Mouse (Mus musculus) embryonic facial prominence, embryonic 14.5 days (tissue): ENCODE data around the gene Xrcc3. TPM values are rescaled to one million over a fixed set of nuclear protein-coding genes. Genes with fewer than 3 reads are reported as not detected.

Source experiments
- ATAC-seq: fragments of 200-750 bp; cut with Nextera tagmentation; 2 replicates; pipeline ENCODE4 v1.8.0; 2017; ENCODE audit warnings: low read depth, moderate number of reproducible peaks, moderate TSS enrichment
- DNase-seq: peaks from one replicate; pipeline ENCODE4 v3.0.0-alpha.2; 2015; ENCODE audit warnings: low spot score
- H3K27ac ChIP-seq: fragments of 300-500 bp; sonication (generic); replicated peaks from 2 replicates; pipeline ENCODE4 v1.5.1; 2014; ENCODE audit warnings: low read depth, mild to moderate bottlenecking, low read length, moderate library complexity
- H3K27me3 ChIP-seq: fragments of 300-500 bp; sonication (generic); replicated peaks from 2 replicates; pipeline ENCODE4 v1.6.1; 2014; ENCODE audit warnings: low read length; ENCODE audit not compliant: control insufficient read depth, insufficient read depth
- H3K36me3 ChIP-seq: fragments of 300-500 bp; sonication (generic); 2 replicates; pipeline ENCODE4 v1.6.1; 2014; ENCODE audit warnings: low read length, mixed read lengths; ENCODE audit not compliant: control insufficient read depth, insufficient read depth
- H3K4me1 ChIP-seq: fragments of 300-500 bp; sonication (generic); 2 replicates; pipeline ENCODE4 v1.6.1; 2014; ENCODE audit warnings: antibody characterized with exemption, low read length; ENCODE audit not compliant: control insufficient read depth, insufficient read depth
- H3K4me2 ChIP-seq: fragments of 300-500 bp; sonication (generic); 2 replicates; pipeline ENCODE4 v1.6.1; 2014; ENCODE audit warnings: low read depth, mild to moderate bottlenecking, low read length, moderate library complexity, mixed read lengths
- H3K4me3 ChIP-seq: fragments of 300-500 bp; sonication (generic); 2 replicates; pipeline ENCODE4 v1.5.1; 2014; ENCODE audit warnings: low read depth, mild to moderate bottlenecking, low read length
- H3K9ac ChIP-seq: fragments of 300-500 bp; sonication (generic); 2 replicates; pipeline ENCODE4 v1.6.1; 2014; ENCODE audit warnings: low read depth, mild to moderate bottlenecking, low read length, moderate library complexity, mixed read lengths
- H3K9me3 ChIP-seq: fragments of 300-500 bp; sonication (generic); 2 replicates; pipeline ENCODE4 v1.6.1; 2016; ENCODE audit warnings: low read length; ENCODE audit not compliant: control insufficient read depth
- WGBS: fragments of 180-500 bp; shearing (Covaris S2); extraction: QIAGEN DNeasy Blood & Tissue Kit; methylation state at CpG from one replicate; pipeline ENCODE4 v1.1.7; 2014; 5-methylcytosine and 5-hydroxymethylcytosine counted together
- polyA plus RNA-seq: library from polyadenylated mRNA; unstranded; fragments of >200 nt; fragmentation: Nextera tagmentation; extraction: Ambion mirVana; gene quantifications from 2 replicates; pipeline ENCODE4 v1.2.1, GENCODE M21; 2014

The Xrcc3 gene
- polyA plus RNA-seq, 1 experiment from 2014 or later, result 8.5 TPM

DNA sequence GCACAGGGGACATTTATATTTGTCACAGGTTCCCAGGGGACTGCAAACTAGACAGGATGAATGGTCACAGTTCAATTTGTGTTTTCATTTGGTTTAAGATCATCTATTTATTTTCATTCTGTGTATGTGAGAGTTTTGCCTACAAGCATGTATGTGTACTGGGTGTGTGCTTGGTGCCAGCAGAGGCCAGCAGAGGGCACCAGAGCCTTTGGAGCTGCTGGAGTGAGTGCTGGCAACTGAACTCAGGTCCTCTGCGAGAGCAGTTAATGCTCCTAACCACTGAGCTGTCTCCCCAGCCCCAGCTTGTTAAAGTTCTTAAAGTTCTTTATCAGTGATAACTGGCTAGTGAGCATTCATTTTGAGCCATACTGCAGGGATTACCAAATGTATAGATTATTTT lies 34.1 kb downstream of the Xrcc3 start:
- DNase-seq, result no peak
- WGBS, result 100% methylated on average over 1 of the region's 1 CpGs
- Histone ChIP-seq H3K36me3 (peaks cover 97% of the 10 kb centered on the region), H3K9ac (no peak overlapping the region), H3K4me3 (no peak overlapping the region), H3K4me2 (no peak overlapping the region), H3K27me3 (no peaks in the 10 kb centered on the region), H3K9me3 (0 out of 2 replicates have a peak, but pooled peaks cover 4% of the 10 kb centered on the region), H3K27ac (no peak overlapping the region), H3K4me1 (no peaks in the 10 kb centered on the region)
- ATAC-seq, result no peak

DNA sequence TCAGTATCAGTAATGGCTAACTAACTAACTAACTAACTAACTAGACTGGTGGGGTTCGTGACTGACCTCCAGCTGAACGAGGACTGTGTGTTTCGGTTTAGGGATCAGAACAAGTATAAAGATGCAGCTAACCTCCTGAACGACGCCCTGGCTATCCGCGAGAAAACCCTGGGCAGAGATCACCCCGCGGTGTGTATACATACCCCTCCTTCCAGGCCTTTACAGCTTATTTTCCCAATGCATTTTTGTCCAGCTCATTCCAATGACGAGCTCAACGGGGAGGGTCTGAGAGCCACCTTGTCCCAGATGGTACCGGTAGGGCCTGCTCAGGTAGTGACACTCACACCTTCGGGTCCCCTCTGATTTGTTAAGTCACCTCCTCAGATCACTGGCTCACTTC lies 35.8 kb downstream of the Xrcc3 start:
- no peaks in the 10 kb centered on the region for H3K4me1 ChIP-seq
- H3K9ac ChIP-seq, result no peak overlapping the region

DNA sequence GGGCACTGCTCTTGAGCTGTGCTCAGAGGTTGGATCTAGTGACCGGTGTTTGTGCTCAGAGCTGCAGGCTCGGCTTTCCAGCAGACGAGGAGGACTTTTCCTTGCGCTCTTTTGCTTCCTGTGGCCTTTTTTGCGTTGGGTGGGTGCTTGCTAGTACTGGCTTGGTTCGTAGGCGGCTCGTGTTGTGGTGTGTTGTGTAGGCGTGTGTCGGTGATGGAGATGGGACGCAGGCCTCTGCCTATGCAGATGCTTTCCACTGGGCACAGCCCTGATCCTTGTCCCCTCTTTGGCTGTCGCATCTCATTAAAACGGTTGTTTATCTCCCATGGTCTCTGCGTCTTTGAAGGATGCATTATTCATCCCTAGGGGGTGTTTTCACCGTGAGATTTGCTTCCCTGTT lies 38.8 kb downstream of the Xrcc3 start:
- no peaks in the 10 kb centered on the region for H3K27me3 ChIP-seq
- H3K9ac ChIP-seq, result no peak overlapping the region
- DNase-seq (no peak), ATAC-seq (no peak)
- peaks cover 78% of the 10 kb centered on the region for H3K36me3 ChIP-seq
- H3K4me1 ChIP-seq, result no peaks in the 10 kb centered on the region
- 83% methylated on average over 15 of the region's 15 CpGs for WGBS
- no peak overlapping the region for H3K4me3 ChIP-seq
- no peak overlapping the region for H3K27ac ChIP-seq
- H3K4me2 ChIP-seq, result no peak overlapping the region
- H3K9me3 ChIP-seq, result 0 out of 2 replicates have a peak, but pooled peaks cover 4% of the 10 kb centered on the region

More for the DNA sequence above, 35.8 kb downstream of the Xrcc3 start:
- Histone ChIP-seq H3K27ac (no peak overlapping the region), H3K27me3 (no peaks in the 10 kb centered on the region), H3K36me3 (peaks cover 99% of the 10 kb centered on the region), H3K4me2 (no peak overlapping the region), H3K9me3 (0 out of 2 replicates have a peak, but pooled peaks cover 4% of the 10 kb centered on the region), H3K4me3 (no peak overlapping the region)
- WGBS, result 95% methylated on average over 13 of the region's 13 CpGs
- ATAC-seq, result no peak
- DNase-seq, result no peak

DNA sequence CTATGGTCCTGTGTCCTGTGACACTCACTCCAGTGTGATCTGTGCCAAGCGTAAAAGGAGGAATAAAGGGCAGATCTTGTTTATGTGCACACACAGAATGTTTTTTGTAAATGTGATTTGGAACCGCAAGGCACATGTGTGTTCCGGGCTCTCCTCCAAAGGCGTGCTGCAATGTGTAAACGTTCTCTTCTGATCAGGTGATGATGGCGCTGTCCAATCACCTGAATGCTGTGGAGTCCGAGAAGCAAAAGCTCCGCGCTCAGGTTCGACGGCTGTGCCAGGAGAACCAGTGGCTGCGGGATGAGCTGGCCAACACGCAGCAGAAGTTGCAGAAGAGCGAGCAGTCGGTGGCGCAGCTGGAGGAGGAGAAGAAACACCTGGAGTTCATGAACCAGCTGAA lies 39.5 kb downstream of the Xrcc3 start:
- Histone ChIP-seq H3K4me3 (no peak overlapping the region), H3K27me3 (no peaks in the 10 kb centered on the region), H3K27ac (no peak overlapping the region), H3K36me3 (peaks cover 71% of the 10 kb centered on the region), H3K4me2 (no peak overlapping the region), H3K9ac (no peak overlapping the region), H3K9me3 (no peaks in the 10 kb centered on the region), H3K4me1 (peaks cover 6% of the 10 kb centered on the region)
- DNase-seq (no peak), ATAC-seq (no peak)
- 87% methylated on average over 16 of the region's 16 CpGs for WGBS

DNA sequence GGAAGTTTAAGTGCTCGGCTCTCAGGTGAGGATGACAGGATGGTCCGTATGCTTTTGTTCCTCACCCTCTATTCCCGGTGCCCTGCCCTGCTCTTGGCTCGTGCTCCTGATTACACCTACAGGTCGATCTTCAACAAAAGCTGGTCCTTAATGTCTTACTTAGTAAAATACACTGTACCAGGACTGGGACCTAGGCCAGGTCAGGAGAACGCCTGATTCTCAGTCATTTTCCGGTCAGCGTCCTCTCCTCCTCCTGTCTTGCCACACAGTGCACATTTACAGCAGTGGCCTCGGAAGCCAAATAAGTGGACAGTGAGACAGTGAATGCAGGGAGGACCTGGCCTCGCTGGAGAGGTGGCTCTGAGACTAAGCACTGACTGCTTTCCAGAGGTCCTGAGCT lies 43.0 kb downstream of the Xrcc3 start:
- Histone ChIP-seq H3K4me2 (no peak overlapping the region), H3K27me3 (no peaks in the 10 kb centered on the region), H3K4me3 (no peak overlapping the region), H3K9me3 (no peaks in the 10 kb centered on the region), H3K4me1 (peaks cover 7% of the 10 kb centered on the region), H3K27ac (no peak overlapping the region), H3K36me3 (peaks cover 37% of the 10 kb centered on the region), H3K9ac (no peak overlapping the region)
- DNase-seq (no peak), ATAC-seq (no peak)
- 84% methylated on average over 10 of the region's 10 CpGs for WGBS

DNA sequence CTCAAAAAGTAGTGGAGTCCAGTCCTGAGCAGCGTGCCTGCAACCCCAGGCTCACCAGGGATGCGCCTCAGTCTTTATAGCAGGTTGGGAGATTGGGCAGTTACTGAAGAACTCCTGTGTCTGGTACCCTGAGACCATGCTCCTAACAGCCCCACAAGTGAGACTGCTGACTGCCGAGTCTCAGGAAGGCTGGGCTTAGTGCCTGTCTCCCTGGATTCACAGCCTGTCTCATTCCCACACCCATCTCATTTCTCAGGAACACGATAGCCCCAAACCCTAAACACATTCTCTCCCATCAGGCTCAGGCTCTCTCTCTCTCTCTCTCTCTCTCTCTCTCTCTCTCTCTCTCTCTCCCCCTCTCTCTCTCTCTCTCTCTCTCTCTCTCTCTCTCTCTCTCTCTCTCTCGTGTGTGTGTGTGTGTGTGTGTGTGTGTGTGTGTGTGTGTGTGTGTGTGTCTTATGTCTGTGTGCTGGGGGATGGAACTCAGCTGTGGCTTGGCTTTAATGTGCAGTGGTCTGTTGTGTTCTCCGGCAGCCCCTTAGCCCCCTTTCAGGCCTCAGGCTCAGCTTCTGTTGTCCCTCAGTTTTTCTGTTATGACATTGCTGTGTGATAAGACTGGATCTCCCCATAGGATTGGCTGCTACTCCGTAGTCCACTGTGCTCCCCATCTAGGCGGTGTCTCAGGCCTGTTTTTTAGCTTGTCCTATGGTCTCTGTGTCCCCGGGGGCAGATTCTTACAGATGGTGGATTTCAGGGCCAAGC lies 43.7 kb downstream of the Xrcc3 start:
- H3K9me3 ChIP-seq, result no peaks in the 10 kb centered on the region
- no peak overlapping the region for H3K4me3 ChIP-seq
- H3K36me3 ChIP-seq, result peaks cover 30% of the 10 kb centered on the region
- peak overlapping the region; percentile 68; the same call in 1 of the 2 replicates for H3K27ac ChIP-seq
- ATAC-seq (0 out of 2 replicates have a peak, but pooled peaks have one; percentile 21), DNase-seq (peak; percentile 44)
- H3K4me1 ChIP-seq, result peaks cover 7% of the 10 kb centered on the region
- H3K27me3 ChIP-seq, result no peaks in the 10 kb centered on the region
- no peak overlapping the region for H3K4me2 ChIP-seq
- WGBS, result 60% methylated on average over 8 of the region's 9 CpGs
- H3K9ac ChIP-seq, result peak overlapping the region; percentile 40; the same call in 1 of the 2 replicates

DNA sequence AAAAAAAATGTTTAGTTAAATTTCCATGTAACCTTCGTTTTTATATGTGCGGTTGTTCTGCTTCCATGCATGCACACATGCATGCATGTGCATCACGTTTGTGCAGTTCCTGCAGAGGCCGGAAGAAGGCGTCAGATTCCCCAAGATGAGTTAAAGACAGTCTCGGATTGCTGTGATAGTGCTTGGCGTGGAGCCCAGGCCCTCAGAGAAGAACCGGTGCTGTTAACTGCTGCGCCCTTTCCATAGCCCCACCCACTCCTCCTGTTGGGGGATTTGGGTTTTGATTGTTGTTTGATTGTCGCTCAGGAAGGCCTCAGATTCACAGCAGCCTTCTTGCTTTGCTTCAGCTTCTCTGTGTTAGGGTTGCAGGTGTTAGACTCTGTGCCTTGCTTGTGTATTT lies 44.4 kb downstream of the Xrcc3 start:
- H3K27me3 ChIP-seq, result no peaks in the 10 kb centered on the region
- H3K9me3 ChIP-seq, result no peaks in the 10 kb centered on the region
- H3K27ac ChIP-seq, result peak overlapping the region; percentile 68; the same call in 1 of the 2 replicates
- H3K4me2 ChIP-seq, result no peak overlapping the region
- H3K4me3 ChIP-seq, result no peak overlapping the region
- DNase-seq (peak; percentile 93), ATAC-seq (peak; percentile 66; the same call in 1 of the 2 replicates)
- peaks cover 7% of the 10 kb centered on the region for H3K4me1 ChIP-seq
- H3K9ac ChIP-seq, result peak overlapping the region; percentile 40; the same call in 1 of the 2 replicates
- H3K36me3 ChIP-seq, result peaks cover 24% of the 10 kb centered on the region
- 31% methylated on average over 10 of the region's 10 CpGs for WGBS

DNA sequence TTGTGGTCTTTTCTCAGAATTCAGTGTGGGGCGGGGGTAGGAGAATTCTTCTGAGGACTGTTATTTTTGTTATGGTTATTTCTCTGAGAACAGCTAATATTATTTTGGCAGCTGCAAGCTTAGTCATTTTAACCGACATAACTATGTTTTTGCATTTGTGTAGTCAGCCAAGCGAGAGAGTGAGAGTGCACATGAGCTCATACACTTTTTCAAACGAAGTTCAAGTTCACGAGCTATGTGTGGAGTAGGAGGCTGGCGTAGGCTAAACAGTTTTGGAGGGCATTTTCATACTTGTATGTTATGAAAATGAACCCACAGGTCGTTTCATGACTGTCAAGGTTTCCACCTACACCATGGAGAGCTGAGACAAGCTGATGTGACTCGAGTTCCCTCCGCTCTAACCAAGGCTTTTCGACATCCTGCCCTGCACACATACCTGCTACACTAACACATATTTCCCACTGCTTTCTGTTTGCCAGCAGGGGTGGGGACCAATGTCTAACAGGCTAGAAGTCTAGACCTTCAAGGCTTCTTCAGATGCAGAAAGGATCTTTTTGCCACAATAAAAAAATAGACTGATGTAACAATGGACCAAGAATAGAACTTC lies 45.2 kb downstream of the Xrcc3 start:
- DNase-seq, result no peak

More for the DNA sequence above, 45.2 kb downstream of the Xrcc3 start:
- ATAC-seq, result no peak
- Histone ChIP-seq H3K4me2 (no peak overlapping the region), H3K9ac (no peak overlapping the region), H3K4me1 (peaks cover 7% of the 10 kb centered on the region), H3K27ac (no peak overlapping the region), H3K9me3 (no peaks in the 10 kb centered on the region), H3K36me3 (peaks cover 22% of the 10 kb centered on the region), H3K4me3 (no peak overlapping the region), H3K27me3 (no peaks in the 10 kb centered on the region)
- WGBS, result 82% methylated on average over 10 of the region's 10 CpGs
